Mouse (Mus musculus): ENCODE data around the gene Timm10.

The Timm10 gene

GRCm38 (mm10) chr2:84819861-84820260 lies 6.9 kb upstream of the Timm10 start:
- DNase-seq (ENCODE audit: low read depth, low spot score) = no peak

DNA sequence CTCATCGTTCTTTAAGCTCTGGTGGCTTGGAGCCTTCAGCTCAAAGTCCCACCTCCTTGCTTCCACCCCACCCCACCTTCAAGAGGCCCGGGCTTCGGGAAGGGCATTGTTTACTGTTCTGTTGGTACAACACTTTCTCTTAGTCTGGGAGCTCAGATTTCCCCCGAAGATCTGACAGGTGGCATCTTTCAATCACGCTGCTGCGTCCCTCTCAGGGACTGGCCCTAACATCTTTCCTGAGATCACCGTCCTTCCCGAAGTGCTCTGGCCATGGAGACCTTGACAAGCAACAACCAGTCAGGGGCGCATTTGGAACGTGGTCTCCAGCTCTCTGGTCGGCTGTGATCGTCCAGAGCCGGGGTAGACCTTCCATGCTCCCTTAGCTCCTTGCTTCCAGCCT lies 4.2 kb upstream of the Timm10 start, which contains the start of gene Smtnl1:
Gene Smtnl1, minus strand, starts transcription at position 101 of the 400 bp plus-strand sequence.
- no peak for DNase-seq (ENCODE audit: low read depth, low spot score)

DNA sequence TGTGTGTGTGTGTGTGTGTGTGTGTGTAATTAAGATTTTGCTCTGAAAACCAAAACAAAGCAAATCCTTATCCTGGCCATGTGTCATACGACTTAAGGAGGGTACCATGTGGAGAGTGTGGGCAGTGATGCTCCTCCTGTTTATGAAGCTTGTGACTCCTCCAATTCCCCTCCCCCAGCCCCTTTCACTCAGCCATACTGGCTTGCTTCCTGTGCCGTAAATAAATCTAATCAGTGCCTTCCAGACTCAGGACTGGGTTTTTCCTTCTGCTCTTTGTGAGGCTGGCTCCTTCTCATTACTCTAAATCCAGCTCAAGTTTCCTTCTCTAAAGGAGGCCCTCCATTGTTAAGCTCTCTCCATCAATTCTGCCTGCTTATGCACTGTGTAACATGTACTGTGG lies 3.6 kb upstream of the Timm10 start:
- no peak for DNase-seq (ENCODE audit: low read depth, low spot score)

DNA sequence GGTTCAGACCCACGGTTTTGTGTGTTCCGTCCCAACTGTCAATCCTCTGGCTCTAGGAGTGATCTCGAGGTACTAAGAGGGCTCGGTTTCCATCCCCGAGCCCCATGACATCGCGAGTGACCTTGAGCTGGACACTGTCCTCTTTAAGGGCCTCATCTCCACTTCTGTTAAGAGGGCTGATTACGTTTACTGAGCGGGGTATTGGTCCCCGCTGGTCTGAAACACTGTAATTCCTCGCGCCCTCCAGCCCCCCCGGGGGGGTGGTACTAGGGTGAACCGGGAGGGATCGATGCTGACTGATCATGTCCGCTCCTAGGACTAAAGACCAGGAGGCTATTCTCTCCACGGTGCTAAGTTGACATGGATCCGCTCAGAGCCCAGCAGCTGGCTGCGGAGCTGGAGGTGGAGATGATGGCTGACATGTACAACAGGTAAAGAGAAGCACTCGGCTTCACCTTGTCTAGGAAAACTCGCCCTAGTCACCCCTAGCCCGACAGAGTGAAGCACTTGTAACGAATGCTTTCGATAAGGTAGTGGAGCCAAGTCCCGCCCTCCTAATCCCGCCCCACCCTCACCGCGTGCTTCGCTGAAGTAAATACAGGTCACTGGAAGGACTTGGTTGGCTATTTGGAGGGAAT lies 605 bp downstream of the Timm10 start:
- no peak for DNase-seq (ENCODE audit: low read depth, low spot score)

GRCm38 (mm10) chr2:84831666-84832391 lies 5.0 kb downstream of the Timm10 start:
- DNase-seq (ENCODE audit: low read depth, low spot score) = peak; percentile 91

DNA sequence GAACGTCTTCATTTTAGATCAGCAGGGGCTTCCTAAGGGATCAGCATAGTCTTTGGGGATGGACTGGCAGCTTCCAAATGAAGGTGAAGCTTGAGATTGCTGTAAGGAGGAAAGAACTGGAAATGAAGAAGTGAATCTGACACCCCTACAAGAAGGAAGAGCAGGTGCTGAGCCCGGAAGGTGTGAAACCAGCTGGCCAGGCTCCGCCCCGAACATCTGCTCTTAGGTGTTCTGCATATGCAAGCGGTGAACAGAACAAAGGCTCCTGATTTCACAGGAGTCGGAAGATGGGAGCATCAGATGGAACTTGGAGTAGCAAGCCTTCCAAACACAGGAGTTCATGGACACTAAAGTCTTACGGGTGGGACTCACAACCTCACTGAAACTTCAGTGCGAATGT lies 10.3 kb downstream of the Timm10 start:
- no peak for DNase-seq (ENCODE audit: low read depth, low spot score)

- DNase-seq (ENCODE audit: low read depth, low spot score) = no peak
Measured at GRCm38 (mm10) chr2:84837817-84838592, 11.2 kb downstream of the Timm10 start.

DNA sequence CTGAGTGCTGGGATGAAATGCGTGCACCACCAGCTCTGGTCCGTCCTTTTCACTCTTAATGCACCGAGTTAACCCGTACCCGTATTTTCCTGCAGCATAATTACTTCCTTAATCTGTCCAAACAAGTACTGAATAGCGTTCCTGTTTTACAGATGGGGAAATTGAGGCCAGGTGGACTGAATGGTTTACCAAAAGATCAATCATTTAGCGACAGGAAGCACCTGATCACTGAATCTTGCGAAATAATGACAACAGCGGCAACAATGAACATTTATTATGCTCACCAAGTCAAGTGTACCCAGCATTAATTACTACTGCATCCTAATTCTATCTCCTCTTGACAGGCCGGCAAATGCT lies 11.8 kb downstream of the Timm10 start, which contains the start of gene Slc43a1:
Gene Slc43a1, plus strand, starts transcription at position 258 of the 357 bp plus-strand sequence.
- DNase-seq (ENCODE audit: low read depth, low spot score) = no peak

DNA sequence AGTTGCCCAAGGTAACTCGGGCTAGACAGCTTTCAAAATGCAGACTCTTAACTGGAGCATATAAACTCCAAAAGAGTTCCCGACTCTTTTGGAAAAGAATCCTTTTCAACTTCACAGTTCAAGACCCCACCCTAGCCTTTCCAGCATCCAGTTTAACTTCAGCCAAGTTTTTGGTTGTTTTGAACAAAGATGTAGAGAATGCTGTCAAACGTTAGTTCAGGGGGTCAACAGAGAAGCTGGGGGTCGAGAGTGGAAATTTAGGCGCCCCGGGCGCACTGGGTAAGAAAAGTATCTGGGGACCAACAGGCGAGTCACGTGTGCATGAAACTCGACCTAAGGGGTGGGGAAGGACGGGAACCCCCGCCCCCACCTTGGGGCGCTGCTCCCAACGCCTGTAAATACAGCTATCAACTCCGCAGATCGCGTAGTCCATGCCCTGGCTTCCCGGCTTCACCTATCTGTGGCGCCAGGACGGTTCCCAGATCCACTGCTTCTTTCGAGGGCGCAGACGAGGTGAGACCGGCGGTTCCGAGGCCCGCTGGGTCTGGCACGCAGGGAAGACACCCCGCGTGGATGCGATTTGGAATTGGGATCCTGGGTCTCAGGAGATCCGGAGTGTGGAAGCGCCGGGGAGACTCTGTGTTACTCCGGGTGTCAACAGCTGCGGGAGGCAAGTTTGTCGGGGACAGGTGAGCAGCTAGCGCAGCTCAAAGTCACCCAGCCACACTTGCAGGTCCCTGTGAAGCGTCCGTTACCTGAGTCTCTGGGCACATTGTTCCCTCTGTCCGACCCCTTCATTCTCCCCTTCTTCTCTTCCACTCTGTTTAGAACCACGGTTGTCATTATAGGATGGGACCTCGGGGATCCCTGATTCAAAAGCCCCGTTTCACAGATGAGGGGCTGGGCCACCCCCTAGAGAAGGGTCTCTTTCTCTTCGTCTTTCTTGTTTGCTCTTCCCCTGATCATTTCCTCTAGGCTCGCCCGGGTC lies 12.5 kb downstream of the Timm10 start:
- DNase-seq (ENCODE audit: low read depth, low spot score) = peak; percentile 58

GRCm38 (mm10) chr2:84840016-84840747 lies 13.4 kb downstream of the Timm10 start:
- DNase-seq (ENCODE audit: low read depth, low spot score) = peak; percentile 89

GRCm38 (mm10) chr2:84840748-84841563 lies 14.2 kb downstream of the Timm10 start:
- no peak for DNase-seq (ENCODE audit: low read depth, low spot score)

GRCm38 (mm10) chr2:84841905-84842304 lies 15.1 kb downstream of the Timm10 start:
- DNase-seq (ENCODE audit: low read depth, low spot score) = no peak

GRCm38 (mm10) chr2:84843654-84844053 lies 16.9 kb downstream of the Timm10 start:
- DNase-seq (ENCODE audit: low read depth, low spot score) = no peak

DNA sequence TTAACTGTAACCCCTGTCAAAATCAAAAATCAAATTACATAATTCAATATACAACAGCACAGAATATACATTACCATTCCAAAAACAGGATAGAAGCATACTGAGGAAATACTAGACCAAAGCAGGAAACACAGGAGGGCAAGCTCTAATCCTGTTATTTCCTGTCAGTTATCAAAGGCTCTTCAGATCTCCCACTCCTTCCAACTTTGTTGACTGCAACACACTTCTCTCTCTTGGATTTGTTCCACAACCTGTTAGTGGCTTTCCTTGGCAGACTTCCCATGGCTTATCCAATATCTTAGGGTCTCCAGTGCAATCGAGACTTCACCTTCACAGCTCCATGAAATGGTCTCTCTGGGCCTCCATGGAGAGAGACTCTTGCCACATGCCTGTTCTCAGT lies 18.4 kb downstream of the Timm10 start:
- no peak for DNase-seq (ENCODE audit: low read depth, low spot score)

- no peak for DNase-seq (ENCODE audit: low read depth, low spot score)
Measured at GRCm38 (mm10) chr2:84850407-84851129, 23.8 kb downstream of the Timm10 start.

- no peak for DNase-seq (ENCODE audit: low read depth, low spot score)
Measured at GRCm38 (mm10) chr2:84851130-84852040, 24.6 kb downstream of the Timm10 start.

- peak; percentile 53 for DNase-seq (ENCODE audit: low read depth, low spot score)
Measured at GRCm38 (mm10) chr2:84855732-84856131, 28.9 kb downstream of the Timm10 start.

GRCm38 (mm10) chr2:84858551-84858950 lies 31.8 kb downstream of the Timm10 start:
- DNase-seq (ENCODE audit: low read depth, low spot score) = no peak
